Mouse (Mus musculus) limb, embryonic 14.5 days (tissue): ENCODE results near the gene Apopt1. TPM values are rescaled to one million over a fixed set of nuclear protein-coding genes. Genes with fewer than 3 reads are reported as not detected.

Source experiments
- ATAC-seq: fragments of 200-750 bp; cut with Nextera tagmentation; 2 replicates; pipeline ENCODE4 v1.8.0; 2017; ENCODE audit warnings: low read depth, moderate number of reproducible peaks, moderate TSS enrichment; ENCODE audit not compliant: low FRiP score
- DNase-seq: peaks from one replicate; pipeline ENCODE4 v3.0.0-alpha.2; 2015; ENCODE audit warnings: low spot score
- H3K27ac ChIP-seq: fragments of 300-500 bp; sonication (generic); replicated peaks from 2 replicates; pipeline ENCODE4 v1.5.1; 2014; ENCODE audit warnings: low read depth, mild to moderate bottlenecking, low read length, moderate library complexity, mixed read lengths
- H3K27me3 ChIP-seq: fragments of 300-500 bp; sonication (generic); 2 replicates; pipeline ENCODE4 v1.6.1; 2014; ENCODE audit warnings: low read length, mixed read lengths; ENCODE audit not compliant: control insufficient read depth, insufficient read depth
- H3K36me3 ChIP-seq: fragments of 300-500 bp; sonication (generic); 2 replicates; pipeline ENCODE4 v1.6.1; 2014; ENCODE audit warnings: mild to moderate bottlenecking, low read length, moderate library complexity, mixed read lengths; ENCODE audit not compliant: control insufficient read depth, insufficient read depth
- H3K4me1 ChIP-seq: fragments of 300-500 bp; sonication (generic); 2 replicates; pipeline ENCODE4 v1.6.1; 2014; ENCODE audit warnings: antibody characterized with exemption, low read length, mixed read lengths; ENCODE audit not compliant: control insufficient read depth, insufficient read depth
- H3K4me2 ChIP-seq: fragments of 300-500 bp; sonication (generic); replicated peaks from 2 replicates; pipeline ENCODE4 v1.6.1; 2014; ENCODE audit warnings: low read depth, mild to moderate bottlenecking, low read length, moderate library complexity; ENCODE audit not compliant: severe bottlenecking
- H3K4me3 ChIP-seq: fragments of 300-500 bp; sonication (generic); replicated peaks from 2 replicates; pipeline ENCODE4 v1.5.1; 2014; ENCODE audit warnings: low read length
- H3K9ac ChIP-seq: fragments of 300-500 bp; sonication (generic); 2 replicates; pipeline ENCODE4 v1.6.1; 2014; ENCODE audit warnings: mild to moderate bottlenecking, low read depth, low read length, moderate library complexity; ENCODE audit not compliant: severe bottlenecking
- H3K9me3 ChIP-seq: fragments of 300-500 bp; sonication (generic); 2 replicates; pipeline ENCODE4 v1.6.1; 2016; ENCODE audit warnings: low read length; ENCODE audit not compliant: control insufficient read depth
- POLR2A ChIP-seq: fragments of 200-500 bp; IDR thresholded peaks from 2 replicates; pipeline ENCODE4 v1.8.0; 2012; ENCODE audit warnings: inconsistent platforms, mild to moderate bottlenecking, moderate library complexity, borderline replicate concordance; ENCODE audit not compliant: insufficient read depth, insufficient read length; ENCODE audit errors: extremely low read depth
- WGBS: fragments of 180-500 bp; shearing (Covaris S2); extraction: QIAGEN DNeasy Blood & Tissue Kit; methylation state at CpG from one replicate; pipeline ENCODE4 v1.1.7; 2014; 5-methylcytosine and 5-hydroxymethylcytosine counted together
- polyA plus RNA-seq, 2 experiments: library from polyadenylated mRNA; depleted of rRNA in 1 of 2; stranded (reverse) in 1 of 2; unstranded in 1 of 2; fragments of >200 nt; fragmentation: Nextera tagmentation in 1 of 2; extraction: Ambion mirVana in 1 of 2; gene quantifications; 2 replicates each; pipeline versions ENCODE4 v1.2.1 to v1.2.3; 2012 to 2014

The Apopt1 gene
- polyA plus RNA-seq, 2 experiments = 39.7 to 50.7 TPM

DNA sequence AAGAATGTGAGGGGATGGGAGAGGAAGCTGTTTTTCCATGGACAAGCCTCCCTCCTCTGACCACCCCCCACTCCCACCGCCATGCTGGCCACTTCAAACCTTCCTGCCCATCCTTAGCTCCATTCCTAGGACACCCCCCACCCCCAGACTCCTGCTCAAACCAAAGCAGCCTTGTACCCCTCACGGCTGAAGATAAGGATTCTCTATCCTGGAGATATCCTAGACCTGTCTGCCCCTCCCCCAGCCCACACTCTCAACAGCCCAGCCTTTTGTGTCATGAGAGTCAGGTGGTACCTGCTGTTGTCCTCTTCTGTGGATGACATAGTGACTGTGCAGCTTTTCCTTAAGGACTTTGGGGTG, 25.0 kb upstream of the Apopt1 start:
- Histone ChIP-seq H3K9ac (0 out of 2 replicates have a peak overlapping the region, but pooled peaks have one; percentile 31), H3K27me3 (no peaks in the 10 kb centered on the region), H3K4me2 (no peak overlapping the region), H3K4me3 (no peak overlapping the region), H3K36me3 (peaks cover 6% of the 10 kb centered on the region; the same call in 1 of the 2 replicates), H3K27ac (no peak overlapping the region), H3K4me1 (peaks cover 5% of the 10 kb centered on the region; the same call in 1 of the 2 replicates), H3K9me3 (no peaks in the 10 kb centered on the region)
- WGBS = 46% methylated on average over 2 of the region's 2 CpGs
- TF ChIP-seq POLR2A = no peak
- no peak for DNase-seq
- no peak for ATAC-seq

DNA sequence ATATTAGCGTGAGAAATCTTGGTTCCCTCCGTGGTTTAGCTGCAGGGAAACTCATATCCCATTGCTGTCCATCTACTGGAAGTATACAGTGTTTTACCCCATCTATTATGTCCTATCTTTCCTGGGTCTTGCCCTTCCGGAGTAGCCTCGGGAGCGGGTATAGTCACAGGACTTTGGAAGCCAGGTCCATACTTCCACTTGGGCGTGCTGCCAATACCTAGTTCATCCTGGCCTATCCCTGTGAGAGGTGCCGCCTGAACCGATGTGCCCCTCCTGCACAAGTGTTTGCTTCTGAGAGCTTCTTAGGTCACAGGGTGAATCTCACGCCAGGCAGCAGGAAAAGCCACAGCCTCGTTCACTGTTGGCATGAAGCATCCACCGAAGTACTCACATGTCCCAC, 23.6 kb upstream of the Apopt1 start:
- TF ChIP-seq POLR2A = no peak
- H3K4me1 ChIP-seq = peaks cover 16% of the 10 kb centered on the region
- H3K4me2 ChIP-seq = no peak overlapping the region
- H3K27me3 ChIP-seq = no peaks in the 10 kb centered on the region
- DNase-seq (no peak), ATAC-seq (no peak)
- H3K4me3 ChIP-seq = no peak overlapping the region
- H3K9me3 ChIP-seq = no peaks in the 10 kb centered on the region
- 85% methylated on average over 11 of the region's 11 CpGs for WGBS
- no peak overlapping the region for H3K9ac ChIP-seq
- no peak overlapping the region for H3K27ac ChIP-seq
- H3K36me3 ChIP-seq = no peaks in the 10 kb centered on the region

- Histone ChIP-seq H3K36me3 (no peaks in the 10 kb centered on the region), H3K27me3 (no peaks in the 10 kb centered on the region), H3K9me3 (no peaks in the 10 kb centered on the region), H3K4me1 (peaks cover 23% of the 10 kb centered on the region), H3K4me2 (no peak overlapping the region), H3K4me3 (no peak overlapping the region), H3K27ac (no peak overlapping the region), H3K9ac (0 out of 2 replicates have a peak overlapping the region, but pooled peaks have one; percentile 12)
- no peak for TF ChIP-seq POLR2A
- DNase-seq = no peak
- ATAC-seq = no peak
- 30% methylated on average over 4 of the region's 5 CpGs for WGBS
Measured at GRCm38 (mm10) chr12:111691346-111691872, 21.7 kb upstream of the Apopt1 start.

- no peak for TF ChIP-seq POLR2A
- H3K36me3 ChIP-seq = no peaks in the 10 kb centered on the region
- H3K9ac ChIP-seq = no peak overlapping the region
- no peaks in the 10 kb centered on the region for H3K9me3 ChIP-seq
- ATAC-seq = no peak
- H3K4me1 ChIP-seq = peaks cover 23% of the 10 kb centered on the region
- no peak overlapping the region for H3K27ac ChIP-seq
- H3K27me3 ChIP-seq = no peaks in the 10 kb centered on the region
- H3K4me2 ChIP-seq = no peak overlapping the region
- WGBS = 84% methylated on average over 5 of the region's 5 CpGs
- DNase-seq = no peak
- no peak overlapping the region for H3K4me3 ChIP-seq
Measured at GRCm38 (mm10) chr12:111692899-111693298, 20.2 kb upstream of the Apopt1 start.

GRCm38 (mm10) chr12:111693341-111694270, 19.5 kb upstream of the Apopt1 start:
- no peak for DNase-seq
- Histone ChIP-seq H3K36me3 (no peaks in the 10 kb centered on the region), H3K4me1 (peaks cover 23% of the 10 kb centered on the region), H3K27ac (no peak overlapping the region; the same call in 1 of the 2 replicates), H3K4me3 (no peak overlapping the region), H3K9ac (no peak overlapping the region), H3K9me3 (no peaks in the 10 kb centered on the region), H3K4me2 (peak overlapping the region; percentile 5; the same call in 1 of the 2 replicates), H3K27me3 (no peaks in the 10 kb centered on the region)
- TF ChIP-seq POLR2A = no peak
- ATAC-seq = peak; percentile 62
- WGBS = 44% methylated on average over 18 of the region's 18 CpGs
